Mouse (Mus musculus) hematopoietic stem cell, adult 5-6 weeks (primary cell): ENCODE results near the gene Cfl1. TPM values are rescaled to one million over a fixed set of nuclear protein-coding genes. Genes with fewer than 3 reads are reported as not detected.

ENCODE experiments used
- total RNA-seq: library from RNA; stranded (forward); fragments of 172-1452, 232-1000 nt; gene quantifications from 2 replicates; pipeline ENCODE4 v1.2.3, GENCODE M21; 2017

Gene Cfl1
- total RNA-seq, 1 experiment from 2014 or later = 953 TPM

Other genes starting within 250 kb of the Cfl1 start
- gene Pacs1, start 217.3 kb upstream of the Cfl1 start, total RNA-seq = 17.3 and 23.4 TPM in 2 replicates
- gene Sf3b2, start 195.0 kb upstream of the Cfl1 start, total RNA-seq = 262 and 325 TPM in 2 replicates
- gene Gal3st3, start 192.1 kb upstream of the Cfl1 start, total RNA-seq = not detected in 2 replicates
- not detected in 2 replicates for gene Catsper1, start 154.7 kb upstream of the Cfl1 start, total RNA-seq
- 0.45 TPM in 1 of 2 replicates, not detected in the other for gene Cst6, start 140.9 kb upstream of the Cfl1 start, total RNA-seq
- gene Eif1ad, start 123.7 kb upstream of the Cfl1 start, total RNA-seq = 38.1 and 49.7 TPM in 2 replicates
- 43.0 and 51.5 TPM in 2 replicates for gene Banf1, start 123.3 kb upstream of the Cfl1 start, total RNA-seq
- 75.2 and 88.4 TPM in 2 replicates for gene Sart1, start 101.8 kb upstream of the Cfl1 start, total RNA-seq
- 0.30 TPM in 1 of 2 replicates, not detected in the other for gene Tsga10ip, start 87.9 kb upstream of the Cfl1 start, total RNA-seq
- 107 and 122 TPM in 2 replicates for gene Drap1, start 65.5 kb upstream of the Cfl1 start, total RNA-seq
- 14.3 and 15.6 TPM in 2 replicates for gene AI837181, start 65.3 kb upstream of the Cfl1 start, total RNA-seq
- gene Fosl1, start 42.9 kb upstream of the Cfl1 start, total RNA-seq = 1.3 and 4.2 TPM in 2 replicates
- gene Ccdc85b, start 32.6 kb upstream of the Cfl1 start, total RNA-seq = 2.3 and 4.1 TPM in 2 replicates
- gene Fibp, start 29.8 kb upstream of the Cfl1 start, total RNA-seq = 128 and 159 TPM in 2 replicates
- 8.1 and 20.7 TPM in 2 replicates for gene Ctsw, start 21.9 kb upstream of the Cfl1 start, total RNA-seq
- gene Efemp2, start 16.5 kb upstream of the Cfl1 start, total RNA-seq = 1.2 TPM in 1 of 2 replicates, not detected in the other
- gene Mus81, start 2.1 kb upstream of the Cfl1 start, total RNA-seq = 7.9 and 12.0 TPM in 2 replicates
- 0.69 and 2.8 TPM in 2 replicates for gene 1700020D05Rik, start 13.3 kb downstream of the Cfl1 start, total RNA-seq
- 3.2 and 4.4 TPM in 2 replicates for gene Snx32, start 20.1 kb downstream of the Cfl1 start, total RNA-seq
- gene Ovol1, start 70.2 kb downstream of the Cfl1 start, total RNA-seq = not detected in 2 replicates
- 6.5 and 6.8 TPM in 2 replicates for gene Ap5b1, start 77.6 kb downstream of the Cfl1 start, total RNA-seq
- gene Rnaseh2c, start 111.4 kb downstream of the Cfl1 start, total RNA-seq = 47.9 and 73.0 TPM in 2 replicates
- 67.9 and 88.5 TPM in 2 replicates for gene Kat5, start 119.8 kb downstream of the Cfl1 start, total RNA-seq
- 44.7 and 74.6 TPM in 2 replicates for gene Rela, start 147.0 kb downstream of the Cfl1 start, total RNA-seq
- 33.0 and 33.8 TPM in 2 replicates for gene Sipa1, start 173.3 kb downstream of the Cfl1 start, total RNA-seq
- gene Map3k11, start 198.3 kb downstream of the Cfl1 start, total RNA-seq = 23.9 and 34.3 TPM in 2 replicates
- gene Pcnx3, start 198.5 kb downstream of the Cfl1 start, total RNA-seq = 21.0 and 21.2 TPM in 2 replicates
- 0.75 TPM in 1 of 2 replicates, not detected in the other for gene Kcnk7, start 213.9 kb downstream of the Cfl1 start, total RNA-seq
- 29.5 and 51.2 TPM in 2 replicates for gene Ehbp1l1, start 235.9 kb downstream of the Cfl1 start, total RNA-seq
- 22.8 and 27.0 TPM in 2 replicates for gene Fam89b, start 239.2 kb downstream of the Cfl1 start, total RNA-seq